10 mouse cellular contexts compared by ENCODE assay signal in the genomic region with DNA sequence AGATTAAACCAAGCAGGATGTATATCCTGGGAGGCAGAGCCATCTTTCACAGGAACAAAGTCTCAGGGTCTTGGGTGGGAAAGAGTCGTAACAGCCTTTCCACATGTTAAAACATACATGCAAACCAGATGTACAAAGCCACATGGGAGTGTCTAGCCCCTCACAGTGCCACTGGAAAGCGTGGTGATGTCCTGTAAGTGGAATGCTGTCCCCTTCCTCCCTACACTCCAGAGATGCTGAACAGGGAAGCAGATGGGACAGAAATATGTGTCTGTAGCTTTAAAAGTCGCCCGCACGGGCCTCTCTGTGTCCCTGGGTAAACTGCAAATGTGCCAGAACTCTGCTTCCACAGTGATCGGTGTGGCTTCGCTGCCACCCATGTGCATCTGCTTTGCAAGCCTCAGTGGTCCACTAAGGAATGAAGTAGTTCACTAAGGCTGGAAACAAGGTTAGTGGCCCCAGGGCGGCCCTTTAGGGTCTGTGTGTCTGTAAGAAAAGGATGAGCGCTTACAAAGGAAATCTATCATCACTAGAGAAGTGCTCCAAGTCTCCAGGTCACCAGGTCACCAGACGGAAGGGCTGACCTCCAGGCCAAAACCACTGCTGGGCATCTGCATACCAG. TPM values are rescaled to one million over a fixed set of nuclear protein-coding genes. Genes with fewer than 3 reads are reported as not detected.
DNase-seq lines count a peak whose midpoint lies in the region; ATAC-seq and TF ChIP-seq lines count a peak whose summit lies in the region.
"Had no signal": no experiment of that assay in that cellular context is flagged by ENCODE, and none has a peak within 500 bp of the region (broad histone marks: within the 10 kb centered on the region; RNA-seq: fewer than 3 reads in every experiment).

No protein-coding gene starts in this region.

- peaks cover 8% of the 10 kb centered on the region; the same call in 1 of the 2 replicates for H3K4me1 ChIP-seq in forebrain, embryonic 11.5 days (replicated peaks; ENCODE audit: control insufficient read depth, insufficient read depth, low read length)
- peaks cover 8% of the 10 kb centered on the region for H3K4me1 ChIP-seq in forebrain, embryonic 16.5 days (replicated peaks; ENCODE audit: control insufficient read depth, insufficient read depth, low read length)
- H3K4me1 ChIP-seq in embryonic facial prominence, embryonic 14.5 days (ENCODE audit: control insufficient read depth, insufficient read depth, low read length): peaks cover 8% of the 10 kb centered on the region; the same call in 1 of the 2 replicates
- peaks cover 17% of the 10 kb centered on the region for H3K4me1 ChIP-seq in limb, embryonic 13.5 days

- intact Hi-C loops in left cerebral cortex, adult 2 months (cut with DNase I): no loop called here

- H3K27ac ChIP-seq in forebrain, embryonic 11.5 days (ENCODE audit: low read depth, low read length): peak overlapping the region; percentile 25
- no peak overlapping the region for H3K27ac ChIP-seq in forebrain, embryonic 16.5 days (ENCODE audit: low read length)
- 0 out of 2 replicates have a peak overlapping the region, but pooled peaks have one; percentile 15 for H3K27ac ChIP-seq in embryonic facial prominence, embryonic 14.5 days (replicated peaks; ENCODE audit: low read depth, low read length)
- no peak overlapping the region for H3K27ac ChIP-seq in limb, embryonic 13.5 days
- no peak overlapping the region for H3K27ac ChIP-seq in left cerebral cortex, adult 2 months

- H3K4me3 ChIP-seq in forebrain, embryonic 11.5 days (ENCODE audit: low read depth, low read length): no peak overlapping the region
- no peak overlapping the region for H3K4me3 ChIP-seq in forebrain, embryonic 16.5 days (replicated peaks; ENCODE audit: low read length)
- H3K4me3 ChIP-seq in embryonic facial prominence, embryonic 14.5 days (ENCODE audit: low read depth, low read length): no peak overlapping the region
- H3K4me3 ChIP-seq in limb, embryonic 13.5 days: no peak overlapping the region
- H3K4me3 ChIP-seq in left cerebral cortex, adult 2 months: no peak overlapping the region

- no peak overlapping the region; the same call in 1 of the 2 replicates for H3K9ac ChIP-seq in forebrain, embryonic 11.5 days (ENCODE audit: low read length)
- no peak overlapping the region for H3K9ac ChIP-seq in forebrain, embryonic 16.5 days (replicated peaks; ENCODE audit: low read depth, low read length)
- no peak overlapping the region; the same call in 1 of the 2 replicates for H3K9ac ChIP-seq in embryonic facial prominence, embryonic 14.5 days (ENCODE audit: low read depth, low read length)
- no peak overlapping the region; the same call in 1 of the 2 replicates for H3K9ac ChIP-seq in limb, embryonic 13.5 days

- 56% methylated on average over 10 of the region's 10 CpGs for WGBS in forebrain, embryonic 11.5 days
- 41% methylated on average over 10 of the region's 10 CpGs for WGBS in forebrain, embryonic 16.5 days
- WGBS in embryonic facial prominence, embryonic 14.5 days: 23% methylated on average over 10 of the region's 10 CpGs
- 32% methylated on average over 10 of the region's 10 CpGs for WGBS in limb, embryonic 13.5 days

- peaks cover 2% of the 10 kb centered on the region; the same call in 1 of the 2 replicates for H3K36me3 ChIP-seq in forebrain, embryonic 11.5 days (ENCODE audit: control insufficient read depth, insufficient read depth, low read length)
- H3K36me3 ChIP-seq in forebrain, embryonic 16.5 days (ENCODE audit: control insufficient read depth, insufficient read depth): peaks cover 26% of the 10 kb centered on the region
- peaks cover 39% of the 10 kb centered on the region for H3K36me3 ChIP-seq in embryonic facial prominence, embryonic 14.5 days (ENCODE audit: control insufficient read depth, insufficient read depth, low read length)
- peaks cover 39% of the 10 kb centered on the region for H3K36me3 ChIP-seq in limb, embryonic 13.5 days

- DNase-seq in forebrain, embryonic 11.5 days (ENCODE audit: low spot score): no peak
- peak; percentile 51 to 82 for DNase-seq in adrenal gland, adult (ENCODE audit: inconsistent age in 2 of 2, low spot score in 1 of 2)
- no peak for DNase-seq in embryonic facial prominence, embryonic 14.5 days (ENCODE audit: low spot score)
- DNase-seq in left cerebral cortex, adult 2 months (ENCODE audit: extremely low spot score in 1 of 2, low spot score in 2 of 2): no peak
- DNase-seq in thymus, postnatal 10 days (ENCODE audit: low spot score in 2 of 2): no peak
- no peak for DNase-seq in cerebellum, adult 9-11 months
- DNase-seq: lung, postnatal 10 days had no signal

- no peak for TF ChIP-seq CTCF in left cerebral cortex, adult 2 months (IDR thresholded peaks at IDR 0.05)

- H3K4me2 ChIP-seq in forebrain, embryonic 11.5 days (ENCODE audit: low read depth, low read length, severe bottlenecking): no peak overlapping the region
- no peak overlapping the region for H3K4me2 ChIP-seq in forebrain, embryonic 16.5 days (ENCODE audit: low read length)
- peak overlapping the region; percentile 26; the same call in 1 of the 2 replicates for H3K4me2 ChIP-seq in embryonic facial prominence, embryonic 14.5 days (ENCODE audit: low read depth, low read length)
- H3K4me2 ChIP-seq in limb, embryonic 13.5 days (replicated peaks): peak overlapping the region; percentile 21; the same call in 1 of the 2 replicates

- no peaks in the 10 kb centered on the region for H3K27me3 ChIP-seq in forebrain, embryonic 11.5 days (ENCODE audit: control insufficient read depth, insufficient read depth, low read length)
- no peaks in the 10 kb centered on the region for H3K27me3 ChIP-seq in forebrain, embryonic 16.5 days (replicated peaks; ENCODE audit: control insufficient read depth, insufficient read depth, low read length)
- no peaks in the 10 kb centered on the region for H3K27me3 ChIP-seq in embryonic facial prominence, embryonic 14.5 days (replicated peaks; ENCODE audit: control insufficient read depth, insufficient read depth, low read length)
- H3K27me3 ChIP-seq in limb, embryonic 13.5 days: no peaks in the 10 kb centered on the region

- ATAC-seq in forebrain, embryonic 11.5 days (replicated peaks; ENCODE audit: low FRiP score): no peak
- ATAC-seq in forebrain, embryonic 16.5 days: no peak
- no peak for ATAC-seq in embryonic facial prominence, embryonic 14.5 days (ENCODE audit: low read depth)
- peak; percentile 26; the same call in 1 of the 2 replicates for ATAC-seq in limb, embryonic 13.5 days (ENCODE audit: low FRiP score, low read depth)
- ATAC-seq: intestine, postnatal 0 days had no signal

- H3K9me3 ChIP-seq in forebrain, embryonic 11.5 days (ENCODE audit: control insufficient read depth, low read length): no peaks in the 10 kb centered on the region
- H3K9me3 ChIP-seq in forebrain, embryonic 16.5 days (ENCODE audit: control insufficient read depth, low read length): no peaks in the 10 kb centered on the region
- no peaks in the 10 kb centered on the region for H3K9me3 ChIP-seq in embryonic facial prominence, embryonic 14.5 days (ENCODE audit: control insufficient read depth, low read length)
- H3K9me3 ChIP-seq in limb, embryonic 13.5 days: no peaks in the 10 kb centered on the region

RNA-seq across cellular contexts. Expression of a gene that starts 41.5 kb away (rescaled TPM):
- 103 and 115 TPM in 2 replicates for polyA plus RNA-seq in forebrain, embryonic 11.5 days (2014; fragmentation: Nextera tagmentation; extraction: Ambion mirVana)
- 136 and 138 TPM in 2 replicates for polyA plus RNA-seq in forebrain, embryonic 16.5 days (2015; fragmentation: Nextera tagmentation; extraction: Ambion mirVana)
- polyA plus RNA-seq in embryonic facial prominence, embryonic 14.5 days (2014; fragmentation: Nextera tagmentation; extraction: Ambion mirVana): 48.3 and 53.9 TPM in 2 replicates
- 46.2 and 49.8 TPM in 2 replicates for polyA plus RNA-seq in limb, embryonic 13.5 days (2015; fragmentation: Nextera tagmentation; extraction: Ambion mirVana)
- total RNA-seq in left cerebral cortex, adult 2 months (2021): 10 to 100 TPM; 33.6 to 36.1 TPM

Comparison
In these comparisons a context has a peak if more than half of its experiments do, and no peak if none do; other contexts are left out.
1. H3K27ac ChIP-seq: peak in forebrain, embryonic 11.5 days (single experiment) and embryonic facial prominence, embryonic 14.5 days (single experiment); none in forebrain, embryonic 16.5 days (single experiment), limb, embryonic 13.5 days (single experiment) and left cerebral cortex, adult 2 months (single experiment).
2. DNase-seq: peak in adrenal gland, adult (2 of 2); none in forebrain, embryonic 11.5 days (single experiment), embryonic facial prominence, embryonic 14.5 days (single experiment), left cerebral cortex, adult 2 months (0 of 2), thymus, postnatal 10 days (0 of 2) and cerebellum, adult 9-11 months (single experiment).
3. H3K4me2 ChIP-seq: peak in embryonic facial prominence, embryonic 14.5 days (single experiment) and limb, embryonic 13.5 days (single experiment); none in forebrain, embryonic 11.5 days (single experiment) and forebrain, embryonic 16.5 days (single experiment).